Mouse (Mus musculus): Measurements from ENCODE around the gene Cdk5r1.

DNA sequence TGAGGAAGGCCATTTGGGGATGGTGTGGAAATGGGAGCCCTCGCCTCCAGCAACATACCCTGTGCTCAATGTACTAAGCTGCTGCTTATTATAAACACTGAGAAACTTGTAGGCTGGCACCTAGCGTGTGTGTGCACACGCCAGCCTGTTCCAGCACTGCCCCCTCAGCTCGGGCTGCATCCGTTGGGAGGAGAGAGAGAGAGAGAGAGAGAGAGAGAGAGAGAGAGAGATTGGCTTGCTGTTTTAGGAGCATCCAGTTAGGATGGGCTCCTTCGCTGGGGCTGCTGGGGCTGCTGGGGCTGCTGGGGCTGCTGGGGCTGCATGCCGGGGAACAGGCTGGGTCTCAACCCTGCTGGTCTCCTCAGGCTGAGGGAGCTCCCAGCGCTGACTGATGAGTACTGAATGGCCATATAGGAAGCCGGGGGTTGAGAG, 8.3 kb downstream of the Cdk5r1 start:
- TF ChIP-seq CTCF (conservative IDR thresholded peaks at IDR 0.05 in 1 of 2, IDR thresholded peaks at IDR 0.05 in 1 of 2; ENCODE audit: low read depth in 2 of 2, low read length in 2 of 2) (no peak), SIN3A (IDR thresholded peaks at IDR 0.05; ENCODE audit: low read length) (no peak), USF1 (IDR thresholded peaks at IDR 0.05; ENCODE audit: low read depth, low read length) (no peak)
